Mouse (Mus musculus): Measurements from ENCODE around the gene Bcl2l14. TPM values are rescaled to one million over a fixed set of nuclear protein-coding genes. Genes with fewer than 3 reads are reported as not detected.

The Bcl2l14 gene
- polyA plus RNA-seq, 1 experiment from 2014 or later = not detected

DNA sequence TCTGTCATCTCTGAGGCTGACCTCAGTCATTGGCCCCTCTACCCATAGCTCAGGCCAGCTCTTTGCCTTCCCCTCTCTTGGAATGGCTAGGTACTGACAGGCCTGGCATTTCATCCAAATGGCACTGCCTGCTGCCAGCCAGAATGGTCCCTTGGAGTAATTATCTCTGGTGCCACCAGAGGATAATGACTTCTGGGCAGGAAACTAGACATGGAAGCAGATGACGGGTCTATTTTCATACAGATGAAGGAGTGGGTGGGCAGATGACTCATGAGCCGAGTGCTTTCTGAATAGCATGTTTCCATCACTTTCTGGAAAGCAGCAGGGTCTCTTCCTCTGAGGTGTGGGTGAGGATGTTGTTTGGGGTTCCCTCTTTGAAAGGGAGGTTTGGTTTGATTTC, 23.2 kb upstream of the Bcl2l14 start:
- no peak for TF ChIP-seq CTCF (IDR thresholded peaks at IDR 0.05)
- no peak for DNase-seq (ENCODE audit: low read depth, low spot score)
- in situ Hi-C loops (cut with MboI; ENCODE audit: low pct_unique_long_range_greater_than_20kb) = no loop called here
- ATAC-seq = no peak
- ChIA-PET POLR2A (no interaction called here), CTCF (no interaction called here)
- H3K27me3 ChIP-seq = peaks cover 3% of the 10 kb centered on the region

DNA sequence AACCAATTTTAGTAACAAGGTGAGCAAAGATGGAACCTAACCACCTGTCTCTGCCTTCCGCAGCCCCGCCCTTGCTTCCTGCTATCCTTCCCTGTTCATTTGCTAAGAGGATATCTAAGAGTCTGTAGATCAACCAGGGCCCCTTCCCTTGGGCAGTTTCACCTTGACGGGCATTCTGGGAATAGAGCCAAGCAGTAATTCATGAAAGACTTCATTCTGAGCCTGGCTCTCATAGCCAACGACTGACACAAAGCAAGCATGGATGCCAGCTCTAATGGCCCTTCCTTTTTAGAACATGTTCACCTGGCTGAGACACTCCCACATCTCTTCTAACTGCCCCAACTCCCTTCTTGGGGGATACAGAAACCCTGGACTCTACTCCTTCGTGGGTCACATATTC, 18.9 kb upstream of the Bcl2l14 start:
- no peak for TF ChIP-seq CTCF (IDR thresholded peaks at IDR 0.05)
- DNase-seq (ENCODE audit: low read depth, low spot score) = no peak

DNA sequence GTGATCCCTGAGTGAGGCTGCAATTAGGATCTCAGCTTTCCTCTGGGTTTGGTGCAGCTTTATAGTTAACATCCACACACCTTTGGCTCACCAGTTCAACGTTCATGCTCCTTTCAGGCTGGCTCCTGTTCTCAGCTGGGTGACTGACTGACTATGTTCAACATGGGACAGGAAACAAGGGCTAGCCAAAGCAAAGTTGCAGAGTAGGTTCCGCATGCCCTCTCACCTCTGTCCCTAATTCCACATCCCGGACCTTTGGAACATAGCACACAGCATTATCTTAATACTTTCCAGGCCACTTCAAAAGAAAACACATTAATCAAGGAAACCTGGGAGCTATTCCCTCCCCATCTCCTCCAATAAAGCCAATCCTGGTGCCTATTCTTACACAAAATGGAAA, 18.3 kb upstream of the Bcl2l14 start:
- ChIA-PET POLR2A (no interaction called here), CTCF (no interaction called here)
- H3K27me3 ChIP-seq = peaks cover 10% of the 10 kb centered on the region
- no peak for ATAC-seq
- no peak for DNase-seq (ENCODE audit: low read depth, low spot score)
- TF ChIP-seq CTCF (IDR thresholded peaks at IDR 0.05) = no peak
- in situ Hi-C loops (cut with MboI; ENCODE audit: low pct_unique_long_range_greater_than_20kb) = loop anchor here (5.0 kb wide), 1 partner anchor 466 kb away; no protein-coding TSS in a partner anchor

More for the DNA sequence above, 18.9 kb upstream of the Bcl2l14 start:
- in situ Hi-C loops (cut with MboI; ENCODE audit: low pct_unique_long_range_greater_than_20kb) = loop anchor here (5.0 kb wide), 1 partner anchor 465 kb away; no protein-coding TSS in a partner anchor
- CTCF ChIA-PET = no interaction called here
- POLR2A ChIA-PET = no interaction called here
- ATAC-seq = no peak
- H3K27me3 ChIP-seq = peaks cover 8% of the 10 kb centered on the region

DNA sequence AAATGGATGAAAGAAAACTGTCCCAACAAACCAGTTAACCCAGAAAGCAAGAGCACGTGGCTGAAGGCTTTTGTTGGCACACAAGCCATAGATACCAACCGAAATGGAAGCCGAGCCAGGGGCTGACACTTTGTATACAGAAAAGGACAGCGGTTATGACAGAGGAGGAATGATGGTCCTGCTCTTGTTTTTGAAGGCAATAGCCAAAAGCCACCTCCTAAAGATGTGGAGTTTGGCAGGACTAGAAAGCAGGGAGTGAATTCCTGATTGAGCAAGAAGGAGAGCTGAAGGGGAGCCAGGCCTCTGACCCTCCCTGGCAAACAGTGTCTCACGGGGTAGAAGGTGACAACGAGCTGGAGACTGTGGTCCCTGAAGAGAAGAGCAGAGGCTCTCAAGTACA, 14.7 kb upstream of the Bcl2l14 start:
- POLR2A ChIA-PET = no interaction called here
- H3K27me3 ChIP-seq = peaks cover 8% of the 10 kb centered on the region
- in situ Hi-C loops (cut with MboI; ENCODE audit: low pct_unique_long_range_greater_than_20kb) = no loop called here
- DNase-seq (ENCODE audit: low read depth, low spot score) (no peak), ATAC-seq (no peak)
- no peak for TF ChIP-seq CTCF (IDR thresholded peaks at IDR 0.05)
- CTCF ChIA-PET = no interaction called here

DNA sequence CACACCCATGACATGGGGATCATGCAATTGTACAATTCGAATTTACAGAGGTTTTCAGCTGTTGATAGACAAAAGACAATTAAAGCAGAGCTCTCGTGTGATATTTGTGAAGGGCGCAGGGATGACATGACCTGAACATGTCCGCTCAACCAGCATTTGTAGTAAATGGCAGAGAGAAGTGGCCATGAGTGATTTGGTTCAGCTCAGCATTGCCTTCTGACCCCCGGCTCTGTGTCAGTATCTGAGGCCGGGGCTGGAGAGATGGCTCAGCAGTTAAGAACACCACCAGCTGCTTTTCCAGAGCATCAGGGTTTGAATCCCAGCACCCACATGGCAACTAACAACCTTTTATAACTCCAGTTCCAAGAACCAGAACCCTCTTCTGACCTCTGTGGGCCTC, 10.2 kb upstream of the Bcl2l14 start:
- POLR2A ChIA-PET = no interaction called here
- no peak for TF ChIP-seq CTCF (IDR thresholded peaks at IDR 0.05)

DNA sequence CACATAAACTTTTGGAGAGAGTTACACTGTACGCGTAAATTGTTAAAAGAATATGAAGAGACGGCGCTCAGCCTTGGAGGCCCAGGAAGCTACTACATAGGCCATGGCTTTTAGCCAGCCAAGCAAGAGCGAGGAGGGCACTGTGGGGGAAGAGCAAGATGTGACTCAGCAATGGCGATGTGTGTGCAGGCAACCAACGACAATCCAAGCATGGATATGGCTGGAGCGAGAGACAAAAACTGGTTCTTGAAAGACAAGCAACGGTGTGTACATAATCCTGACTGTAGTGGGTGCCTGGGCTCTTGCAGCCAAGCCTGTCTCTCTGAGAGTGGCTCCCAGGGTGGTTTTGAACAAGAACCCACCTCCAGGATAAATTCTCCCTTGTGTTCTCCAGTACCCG, 8.7 kb upstream of the Bcl2l14 start:
- no peak for TF ChIP-seq CTCF (IDR thresholded peaks at IDR 0.05)
- ChIA-PET CTCF (no interaction called here), POLR2A (no interaction called here)
- H3K27me3 ChIP-seq = peaks cover 4% of the 10 kb centered on the region
- DNase-seq (ENCODE audit: low read depth, low spot score) (no peak), ATAC-seq (no peak)
- in situ Hi-C loops (cut with MboI; ENCODE audit: low pct_unique_long_range_greater_than_20kb) = loop anchor here (5.0 kb wide), 1 partner anchor 425 kb away; no protein-coding TSS in a partner anchor

More for the DNA sequence above, 10.2 kb upstream of the Bcl2l14 start:
- H3K27me3 ChIP-seq = peaks cover 4% of the 10 kb centered on the region
- CTCF ChIA-PET = no interaction called here
- in situ Hi-C loops (cut with MboI; ENCODE audit: low pct_unique_long_range_greater_than_20kb) = loop anchor here (5.0 kb wide), 1 partner anchor 424 kb away; no protein-coding TSS in a partner anchor
- ATAC-seq (no peak), DNase-seq (ENCODE audit: low read depth, low spot score) (no peak)

DNA sequence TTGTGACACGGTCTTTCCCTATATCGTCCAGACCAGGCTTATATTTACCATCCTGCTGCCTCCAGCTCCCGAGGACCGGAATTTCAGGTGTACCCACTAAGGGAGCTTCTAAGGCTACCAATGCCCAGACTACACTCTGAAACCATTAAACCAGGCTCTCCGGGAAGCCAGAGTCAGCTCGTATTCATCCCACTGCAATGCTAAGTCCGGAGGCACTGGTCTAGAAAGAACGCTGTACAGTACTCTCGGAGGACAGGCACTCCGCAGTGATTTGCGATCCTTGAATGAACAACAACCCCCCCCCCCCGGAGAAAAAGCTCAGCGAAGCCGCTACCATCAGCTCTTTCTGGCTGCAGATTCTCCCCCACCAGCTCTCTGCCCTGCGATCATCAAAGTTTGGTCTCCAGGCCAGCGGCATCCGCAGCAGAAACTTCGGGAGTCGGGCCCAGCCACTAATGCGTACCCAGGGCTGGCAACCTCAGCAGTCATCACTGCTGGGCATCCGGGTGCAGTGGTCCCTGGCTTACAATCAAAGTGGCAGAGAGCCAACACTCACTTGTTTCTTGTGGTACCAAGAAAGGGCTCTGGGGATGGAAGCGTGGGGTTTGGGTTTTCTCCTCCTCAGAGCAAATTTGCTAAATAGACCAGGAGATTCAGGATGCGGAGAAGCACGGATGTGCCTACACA, 7.6 kb upstream of the Bcl2l14 start:
- ChIA-PET POLR2A (interaction anchor here (0.5 to 0.7 kb wide), 4 partner anchors 193 to 558 kb away, joined by 3 to 4 read pairs (median 3); no protein-coding TSS in a partner anchor), CTCF (interaction anchor here (0.6 to 1.3 kb wide), 4 partner anchors 389 to 487 kb away, joined by 3 to 4 read pairs (median 4); no protein-coding TSS in a partner anchor)
- TF ChIP-seq CTCF (IDR thresholded peaks at IDR 0.05) = no peak
- no peak for DNase-seq (ENCODE audit: low read depth, low spot score)
- in situ Hi-C loops (cut with MboI; ENCODE audit: low pct_unique_long_range_greater_than_20kb) = loop anchor here (5.0 kb wide), 1 partner anchor 426 kb away; no protein-coding TSS in a partner anchor
- ATAC-seq = no peak
- no peaks in the 10 kb centered on the region for H3K27me3 ChIP-seq

DNA sequence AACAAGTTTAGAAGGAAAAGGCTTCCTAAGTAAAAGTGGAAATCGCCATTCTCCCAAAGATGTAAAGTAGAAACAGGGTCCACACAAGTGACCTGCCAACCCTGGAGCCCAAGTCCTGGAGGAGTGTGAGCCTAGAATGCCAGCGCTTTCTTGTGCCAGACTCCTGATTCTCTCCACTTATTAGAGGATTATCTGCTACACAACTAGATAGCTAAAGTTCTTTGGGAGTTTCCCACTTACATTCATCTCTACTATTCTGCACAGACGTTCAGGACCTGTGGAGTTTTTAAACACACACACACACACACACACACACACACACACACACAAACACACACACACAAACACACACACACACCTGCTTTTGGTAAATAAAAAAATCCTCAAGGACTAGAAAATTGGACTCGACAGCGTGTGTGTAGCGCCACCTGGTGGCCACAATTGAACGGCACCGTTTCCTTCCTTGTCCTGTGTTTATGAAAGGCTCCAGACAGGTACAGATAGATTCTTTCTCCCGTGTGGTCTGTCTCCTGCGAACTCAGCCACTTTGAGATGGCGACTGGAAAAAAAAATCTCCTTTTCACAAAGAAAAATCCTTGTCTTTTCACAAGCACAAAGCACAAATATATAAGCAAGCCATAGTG, 6.7 kb upstream of the Bcl2l14 start:
- DNase-seq (ENCODE audit: low read depth, low spot score) (no peak), ATAC-seq (no peak)
- H3K27me3 ChIP-seq = no peaks in the 10 kb centered on the region
- in situ Hi-C loops (cut with MboI; ENCODE audit: low pct_unique_long_range_greater_than_20kb) = loop anchor here (5.0 kb wide), 1 partner anchor 427 kb away; no protein-coding TSS in a partner anchor
- peak; percentile 86 for TF ChIP-seq CTCF (IDR thresholded peaks at IDR 0.05)
- POLR2A ChIA-PET = interaction anchor here (0.6 to 0.7 kb wide), 3 partner anchors 192 to 422 kb away, joined by 3 to 4 read pairs (median 3); no protein-coding TSS in a partner anchor
- CTCF ChIA-PET = interaction anchor here (0.6 to 1.3 kb wide), 4 partner anchors 390 to 488 kb away, joined by 3 to 4 read pairs (median 4); no protein-coding TSS in a partner anchor

DNA sequence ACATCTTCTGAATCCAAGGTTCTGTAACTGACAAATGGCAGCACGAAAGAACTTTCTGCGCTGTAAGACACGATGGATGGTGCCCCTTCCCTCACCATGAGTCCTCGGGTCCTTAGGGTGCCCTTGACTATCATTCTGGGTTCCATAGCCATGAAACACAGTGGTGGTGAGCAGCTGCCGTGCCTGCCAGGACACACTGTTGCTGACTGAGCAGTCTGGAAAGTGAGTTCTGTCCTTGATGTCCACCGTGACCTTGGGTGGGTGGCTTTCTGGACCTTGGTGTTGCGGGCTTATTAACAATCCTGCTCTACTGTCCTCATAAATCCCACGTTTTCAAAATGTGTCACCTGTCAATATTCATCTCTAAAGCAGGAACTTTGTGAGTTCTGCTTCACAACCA, 6.2 kb upstream of the Bcl2l14 start:
- no peak for DNase-seq (ENCODE audit: low read depth, low spot score)
- no peak for ATAC-seq

DNA sequence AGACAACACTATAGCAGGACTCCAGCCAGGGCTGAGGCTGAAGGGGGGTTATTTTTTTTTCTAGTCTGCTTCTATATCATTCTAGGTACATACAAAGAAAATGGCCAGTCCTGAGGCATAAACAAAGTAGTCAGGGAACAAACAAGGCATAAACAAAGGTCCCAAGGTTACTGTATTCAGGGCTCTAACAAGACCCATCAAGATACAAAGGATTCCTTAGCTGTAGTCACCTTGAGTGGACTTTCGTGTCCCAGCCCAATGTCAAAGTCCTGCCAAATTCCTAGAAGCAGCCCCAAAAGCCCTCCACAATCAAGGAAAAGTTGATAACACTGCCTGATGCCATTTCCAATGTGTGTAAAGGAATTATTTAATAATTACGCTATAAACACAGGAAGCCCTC, 5.3 kb upstream of the Bcl2l14 start:
- no peak for TF ChIP-seq CTCF (IDR thresholded peaks at IDR 0.05)
- in situ Hi-C loops (cut with MboI; ENCODE audit: low pct_unique_long_range_greater_than_20kb) = no loop called here
- CTCF ChIA-PET = no interaction called here

More for the DNA sequence above, 6.2 kb upstream of the Bcl2l14 start:
- POLR2A ChIA-PET = no interaction called here
- TF ChIP-seq CTCF (IDR thresholded peaks at IDR 0.05) = no peak
- H3K27me3 ChIP-seq = no peaks in the 10 kb centered on the region
- CTCF ChIA-PET = no interaction called here
- in situ Hi-C loops (cut with MboI; ENCODE audit: low pct_unique_long_range_greater_than_20kb) = loop anchor here (5.0 kb wide), 1 partner anchor 428 kb away; no protein-coding TSS in a partner anchor

More for the DNA sequence above, 5.3 kb upstream of the Bcl2l14 start:
- no peak for DNase-seq (ENCODE audit: low read depth, low spot score)
- POLR2A ChIA-PET = no interaction called here
- no peak for ATAC-seq
- H3K27me3 ChIP-seq = no peaks in the 10 kb centered on the region
